Mouse (Mus musculus) left cerebral cortex, adult 9 months (tissue): ENCODE measurements around the gene Polr3c.
"Not testable (repeated sequence)": the region's sequence is repeated elsewhere in the genome, so short reads cannot be mapped to it uniquely, and the experiment has no call there.

Experiments
- DNase-seq, 2 experiments: peaks; one replicate each; pipeline ENCODE4 v3.0.0; 2022; ENCODE audit warnings: low spot score in 2 of 2

Polr3c gene

GRCm38 (mm10) chr3:96678456-96678855 is 49.0 kb downstream of the Polr3c start:
- DNase-seq = no peak

- DNase-seq = no peak
Measured at GRCm38 (mm10) chr3:96675690-96676089, 51.7 kb downstream of the Polr3c start.

- no peak for DNase-seq
Measured at GRCm38 (mm10) chr3:96675171-96675570, 52.3 kb downstream of the Polr3c start.

- DNase-seq = no peak
Measured at GRCm38 (mm10) chr3:96674442-96674841, 53.0 kb downstream of the Polr3c start.

GRCm38 (mm10) chr3:96673514-96673913 is 53.9 kb downstream of the Polr3c start:
- DNase-seq = no peak

- DNase-seq = no peak
Measured at GRCm38 (mm10) chr3:96671519-96671918, 55.9 kb downstream of the Polr3c start.

- peak; percentile 39 to 71 for DNase-seq
Measured at GRCm38 (mm10) chr3:96669727-96670468, 57.5 kb downstream of the Polr3c start, which contains the start of gene Ankrd35. Gene Ankrd35 (plus strand): TSS chr3:96670131.

- no peak for DNase-seq
Measured at GRCm38 (mm10) chr3:96668424-96669067, 58.9 kb downstream of the Polr3c start.

- no peak for DNase-seq
Measured at GRCm38 (mm10) chr3:96667316-96667715, 60.1 kb downstream of the Polr3c start.

- DNase-seq = no peak
Measured at GRCm38 (mm10) chr3:96666916-96667315, 60.5 kb downstream of the Polr3c start.

- DNase-seq = not testable (repeated sequence)
Measured at GRCm38 (mm10) chr3:96665732-96666363, 61.6 kb downstream of the Polr3c start.

GRCm38 (mm10) chr3:96663432-96664239 is 63.8 kb downstream of the Polr3c start:
- peak; percentile 59 to 93 for DNase-seq

GRCm38 (mm10) chr3:96662731-96663316 is 64.6 kb downstream of the Polr3c start:
- no peak for DNase-seq
